Mouse (Mus musculus) intestine, embryonic 16.5 days (tissue): ENCODE data around the gene Cfap54. TPM values are rescaled to one million over a fixed set of nuclear protein-coding genes. Genes with fewer than 3 reads are reported as not detected.

Experiments used
- ATAC-seq: fragments of 200-750 bp; cut with Nextera tagmentation; 2 replicates; pipeline ENCODE4 v1.8.0; 2017; ENCODE audit warnings: moderate TSS enrichment, moderate library complexity
- H3K27ac ChIP-seq: fragments of 300-500 bp; sonication (generic); 2 replicates; pipeline ENCODE4 v1.5.1; 2014; ENCODE audit warnings: mild to moderate bottlenecking, low read length
- H3K27me3 ChIP-seq: fragments of 300-500 bp; sonication (generic); replicated peaks from 2 replicates; pipeline ENCODE4 v1.6.1; 2014; ENCODE audit warnings: low read length, control low read depth, mixed read lengths; ENCODE audit not compliant: control insufficient read depth, insufficient read depth
- H3K36me3 ChIP-seq: fragments of 300-500 bp; sonication (generic); 2 replicates; pipeline ENCODE4 v1.6.1; 2014; ENCODE audit warnings: low read length, control low read depth; ENCODE audit not compliant: control insufficient read depth, insufficient read depth
- H3K4me1 ChIP-seq: fragments of 300-500 bp; sonication (generic); 2 replicates; pipeline ENCODE4 v1.6.1; 2014; ENCODE audit warnings: low read length, control low read depth, mixed read lengths; ENCODE audit not compliant: control insufficient read depth, insufficient read depth
- H3K4me2 ChIP-seq: fragments of 300-500 bp; sonication (generic); 2 replicates; pipeline ENCODE4 v1.6.1; 2014; ENCODE audit warnings: low read depth, low read length, control low read depth
- H3K4me3 ChIP-seq: fragments of 300-500 bp; sonication (generic); 2 replicates; pipeline ENCODE4 v1.5.1; 2014; ENCODE audit warnings: mild to moderate bottlenecking, low read length
- H3K9ac ChIP-seq: fragments of 300-500 bp; sonication (generic); 2 replicates; pipeline ENCODE4 v1.6.1; 2014; ENCODE audit warnings: low read depth, low read length
- H3K9me3 ChIP-seq: fragments of 300-500 bp; sonication (generic); 2 replicates; pipeline ENCODE4 v1.6.1; 2016; ENCODE audit warnings: low read length, control low read depth; ENCODE audit not compliant: control insufficient read depth
- whole genome bisulfite sequencing: fragments of 180-500 bp; shearing (Covaris S2); extraction: QIAGEN DNeasy Blood & Tissue Kit; methylation state at CpG from one replicate; pipeline ENCODE4 v1.1.7; 2014; 5-methylcytosine and 5-hydroxymethylcytosine counted together
- polyA plus RNA-seq: library from polyadenylated mRNA; unstranded; fragments of >200 nt; fragmentation: Nextera tagmentation; extraction: Ambion mirVana; gene quantifications from 2 replicates; pipeline ENCODE4 v1.2.1, GENCODE M21; 2015

Gene Cfap54
- polyA plus RNA-seq, 1 experiment from 2014 or later: 0.09 TPM

DNA sequence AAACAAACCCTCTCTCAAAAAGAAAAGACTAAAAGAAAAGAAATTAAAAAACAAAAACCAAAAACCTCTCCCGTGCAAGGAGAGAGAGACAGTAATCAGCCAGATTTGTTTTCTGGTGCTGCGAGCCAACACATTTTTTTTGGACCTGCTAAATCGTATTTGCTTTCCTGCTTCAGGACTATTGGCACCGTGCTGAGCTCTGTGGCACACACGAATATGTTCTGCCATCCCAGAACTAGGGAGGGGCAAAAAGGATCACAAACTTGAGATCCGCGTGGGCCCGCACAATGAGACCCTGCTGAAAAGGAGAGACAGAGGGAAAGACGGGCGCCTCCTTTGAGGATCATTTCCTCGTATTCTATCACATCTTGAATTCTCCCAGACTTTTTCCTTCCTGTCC lies 22.3 kb upstream of the Cfap54 start:
- Histone ChIP-seq H3K36me3 (no peaks in the 10 kb centered on the region), H3K27ac (no peak overlapping the region), H3K4me2 (no peak overlapping the region), H3K9ac (no peak overlapping the region), H3K9me3 (no peaks in the 10 kb centered on the region), H3K27me3 (no peaks in the 10 kb centered on the region), H3K4me1 (no peaks in the 10 kb centered on the region), H3K4me3 (no peak overlapping the region)
- no peak for ATAC-seq
- 81% methylated on average over 11 of the region's 11 CpGs for WGBS

DNA sequence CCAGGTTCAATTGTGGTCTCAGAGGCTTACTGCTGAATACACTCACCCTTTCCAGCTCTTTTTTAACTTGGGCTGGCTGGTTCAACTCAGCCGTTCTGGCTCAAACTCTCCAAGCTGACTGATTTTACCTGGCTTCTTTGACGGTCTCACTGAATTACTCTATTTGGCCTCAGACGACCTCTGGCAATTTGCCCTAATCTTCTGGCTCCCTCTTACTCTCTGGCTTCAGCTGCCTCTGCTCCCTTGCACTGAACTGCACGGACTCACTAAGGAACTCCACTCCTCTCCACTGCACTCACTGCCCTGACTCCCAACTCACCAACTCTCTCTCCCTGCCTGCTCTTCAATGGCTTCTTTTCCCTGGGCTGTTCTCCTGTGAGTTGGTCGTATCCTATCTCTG lies 20.9 kb upstream of the Cfap54 start:
- H3K9me3 ChIP-seq: no peaks in the 10 kb centered on the region
- H3K9ac ChIP-seq: no peak overlapping the region
- H3K27ac ChIP-seq: no peak overlapping the region
- ATAC-seq: no peak
- no peak overlapping the region for H3K4me3 ChIP-seq
- no peaks in the 10 kb centered on the region for H3K36me3 ChIP-seq
- WGBS: 58% methylated on average over 5 of the region's 5 CpGs
- H3K4me1 ChIP-seq: no peaks in the 10 kb centered on the region
- H3K27me3 ChIP-seq: no peaks in the 10 kb centered on the region
- H3K4me2 ChIP-seq: no peak overlapping the region

DNA sequence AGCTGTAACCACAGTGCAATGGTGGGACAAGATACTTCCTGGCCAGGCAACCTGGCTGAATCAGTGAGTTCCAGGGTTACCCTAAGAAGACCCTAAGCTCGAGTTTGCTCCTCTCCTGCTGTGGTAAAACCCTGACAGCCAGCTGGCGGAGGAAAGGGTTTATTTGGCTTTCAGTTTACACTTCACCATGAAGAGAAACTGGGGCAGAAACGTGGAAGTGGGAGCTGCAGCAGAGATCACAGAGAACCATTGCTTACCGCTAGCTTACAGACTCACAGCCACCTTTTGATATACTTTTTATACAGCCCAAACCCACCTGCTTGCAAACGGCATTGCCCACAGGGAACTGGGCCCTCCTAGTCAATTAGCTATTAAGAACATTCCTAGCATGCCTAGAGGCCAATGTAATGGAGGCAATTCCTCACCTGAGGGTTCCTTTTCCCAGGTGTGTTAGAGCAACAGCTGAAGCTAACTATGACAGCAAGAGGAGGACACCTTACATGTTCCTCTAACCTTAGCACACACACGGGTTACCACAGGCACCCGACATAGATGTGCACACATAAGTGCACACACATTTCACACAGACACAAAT lies 16.9 kb upstream of the Cfap54 start:
- no peaks in the 10 kb centered on the region for H3K4me1 ChIP-seq
- ATAC-seq: no peak
- no peak overlapping the region for H3K9ac ChIP-seq
- no peak overlapping the region for H3K27ac ChIP-seq
- H3K36me3 ChIP-seq: no peaks in the 10 kb centered on the region
- H3K9me3 ChIP-seq: no peaks in the 10 kb centered on the region
- no peak overlapping the region for H3K4me2 ChIP-seq
- no peaks in the 10 kb centered on the region for H3K27me3 ChIP-seq
- H3K4me3 ChIP-seq: no peak overlapping the region
- WGBS: 55% methylated on average over 7 of the region's 7 CpGs

DNA sequence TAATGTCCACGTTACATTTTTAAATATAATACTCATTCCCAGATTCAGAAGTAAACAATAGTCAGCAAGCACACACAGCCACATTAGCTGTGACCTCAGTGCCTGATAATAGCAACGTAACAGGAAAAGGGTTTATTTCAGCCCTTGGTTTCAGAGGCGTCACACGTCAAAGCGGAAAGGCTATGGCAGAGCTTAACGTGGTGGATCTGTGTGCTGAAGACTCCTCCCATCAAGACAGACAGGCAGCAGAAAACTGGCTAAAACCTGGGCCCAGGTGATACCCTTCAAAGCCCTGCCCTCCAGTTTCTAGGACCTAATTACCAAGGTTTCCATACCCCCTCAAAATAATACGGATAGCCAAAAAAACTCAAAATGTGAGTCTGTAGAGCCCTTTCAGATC lies 16.0 kb upstream of the Cfap54 start:
- Histone ChIP-seq H3K36me3 (no peaks in the 10 kb centered on the region), H3K27ac (no peak overlapping the region), H3K4me3 (no peak overlapping the region), H3K27me3 (no peaks in the 10 kb centered on the region), H3K9ac (no peak overlapping the region), H3K9me3 (no peaks in the 10 kb centered on the region), H3K4me1 (no peaks in the 10 kb centered on the region), H3K4me2 (no peak overlapping the region)
- WGBS: 93% methylated on average over 7 of the region's 7 CpGs
- ATAC-seq: no peak

DNA sequence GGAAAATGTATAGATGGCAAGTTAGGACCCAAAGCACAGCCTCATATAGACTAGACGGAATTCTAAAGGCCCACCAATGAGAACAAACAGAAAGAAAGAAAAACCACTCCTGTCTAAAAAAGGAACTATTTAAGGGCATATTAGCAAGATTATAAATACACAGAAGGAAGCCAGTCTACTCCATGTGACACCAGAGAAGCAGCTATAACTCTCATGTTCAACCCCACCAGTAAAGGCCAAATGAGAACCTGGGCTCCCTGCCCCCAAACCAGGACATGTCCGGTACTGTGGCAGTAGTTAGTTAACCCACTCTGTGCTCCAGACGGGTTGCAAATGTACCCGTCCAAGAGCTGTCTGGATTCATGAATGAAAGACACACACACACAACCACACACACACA lies 14.4 kb upstream of the Cfap54 start:
- Histone ChIP-seq H3K4me3 (no peak overlapping the region), H3K36me3 (no peaks in the 10 kb centered on the region), H3K27ac (no peak overlapping the region), H3K27me3 (no peaks in the 10 kb centered on the region), H3K9ac (no peak overlapping the region), H3K4me2 (no peak overlapping the region), H3K9me3 (no peaks in the 10 kb centered on the region), H3K4me1 (no peaks in the 10 kb centered on the region)
- no peak for ATAC-seq
- WGBS: 79% methylated on average over 4 of the region's 4 CpGs

DNA sequence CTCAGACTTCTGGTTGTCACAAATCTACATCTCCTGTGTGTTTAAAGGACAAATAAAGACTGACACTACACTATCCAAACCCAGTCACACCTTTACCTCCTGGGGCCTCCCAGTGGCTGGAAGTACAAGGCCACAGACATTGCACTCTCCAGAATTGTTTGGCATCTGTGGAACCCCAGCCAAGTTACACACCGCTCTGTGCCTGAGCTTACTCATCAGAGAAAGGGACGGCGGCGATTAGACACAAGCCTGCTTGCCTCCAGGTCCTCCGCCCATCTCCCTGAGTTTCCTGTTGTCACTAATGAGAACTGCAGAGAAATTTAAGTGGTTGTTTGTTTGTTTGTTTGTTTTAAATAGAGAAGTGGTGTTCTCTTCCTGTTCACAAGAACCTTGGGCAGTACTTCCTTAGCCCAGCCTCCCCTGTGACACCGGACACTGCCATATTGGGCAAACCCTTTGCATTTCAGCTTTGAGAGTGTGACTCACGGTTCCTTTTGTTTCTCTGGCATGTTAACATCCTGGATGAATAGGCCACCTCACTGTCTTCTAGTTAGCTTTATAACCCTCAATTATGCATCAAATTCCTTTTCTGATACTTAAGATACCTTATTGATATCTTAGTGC lies 13.7 kb upstream of the Cfap54 start:
- Histone ChIP-seq H3K9me3 (no peaks in the 10 kb centered on the region), H3K4me2 (no peak overlapping the region), H3K27me3 (no peaks in the 10 kb centered on the region), H3K4me1 (no peaks in the 10 kb centered on the region), H3K27ac (no peak overlapping the region), H3K9ac (no peak overlapping the region), H3K4me3 (no peak overlapping the region), H3K36me3 (no peaks in the 10 kb centered on the region)
- 77% methylated on average over 7 of the region's 7 CpGs for WGBS
- no peak for ATAC-seq

DNA sequence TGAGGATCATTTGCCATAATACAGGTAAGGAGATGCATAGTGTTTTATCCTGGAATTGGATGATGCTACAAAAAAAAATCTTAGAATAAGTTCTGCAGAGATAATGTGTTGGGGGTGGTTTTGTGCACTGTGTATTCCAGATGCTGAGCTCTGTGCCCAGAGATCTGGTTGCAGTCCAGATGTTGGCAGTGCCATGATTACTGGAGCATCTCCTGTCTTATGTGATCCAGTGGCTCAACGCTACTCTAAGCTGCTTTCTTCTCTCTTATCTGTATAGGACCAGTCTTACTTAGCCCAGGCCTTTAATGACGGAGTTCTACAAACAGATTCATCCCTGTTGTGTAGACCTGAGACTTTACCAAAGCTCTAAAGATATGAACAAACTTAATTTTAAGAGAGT lies 10.5 kb upstream of the Cfap54 start:
- Histone ChIP-seq H3K4me2 (no peak overlapping the region), H3K27ac (no peak overlapping the region), H3K27me3 (no peaks in the 10 kb centered on the region), H3K4me3 (no peak overlapping the region), H3K9ac (no peak overlapping the region), H3K9me3 (no peaks in the 10 kb centered on the region), H3K4me1 (no peaks in the 10 kb centered on the region), H3K36me3 (no peaks in the 10 kb centered on the region)
- no peak for ATAC-seq
- WGBS: 91% methylated on average over 2 of the region's 2 CpGs

DNA sequence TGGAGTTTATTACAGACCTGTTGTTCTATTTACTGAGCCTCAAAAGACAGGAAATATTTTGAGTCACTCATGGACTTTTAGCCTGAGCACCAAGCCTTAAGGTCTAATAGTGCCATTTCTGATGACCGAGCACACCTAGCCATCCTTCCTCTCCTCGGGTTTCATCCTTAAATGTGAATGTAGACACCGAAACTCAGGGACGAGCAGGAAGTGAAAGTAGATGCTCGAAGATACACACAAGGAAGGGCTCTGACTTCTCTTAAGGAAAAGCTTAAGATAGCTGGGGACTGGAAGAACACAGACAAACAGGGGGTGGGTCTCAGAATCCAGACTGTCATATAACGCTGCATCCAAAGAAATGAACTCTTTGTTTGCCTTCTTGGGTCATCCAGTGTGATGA lies 8.8 kb upstream of the Cfap54 start:
- no peak for ATAC-seq
- no peaks in the 10 kb centered on the region for H3K27me3 ChIP-seq

DNA sequence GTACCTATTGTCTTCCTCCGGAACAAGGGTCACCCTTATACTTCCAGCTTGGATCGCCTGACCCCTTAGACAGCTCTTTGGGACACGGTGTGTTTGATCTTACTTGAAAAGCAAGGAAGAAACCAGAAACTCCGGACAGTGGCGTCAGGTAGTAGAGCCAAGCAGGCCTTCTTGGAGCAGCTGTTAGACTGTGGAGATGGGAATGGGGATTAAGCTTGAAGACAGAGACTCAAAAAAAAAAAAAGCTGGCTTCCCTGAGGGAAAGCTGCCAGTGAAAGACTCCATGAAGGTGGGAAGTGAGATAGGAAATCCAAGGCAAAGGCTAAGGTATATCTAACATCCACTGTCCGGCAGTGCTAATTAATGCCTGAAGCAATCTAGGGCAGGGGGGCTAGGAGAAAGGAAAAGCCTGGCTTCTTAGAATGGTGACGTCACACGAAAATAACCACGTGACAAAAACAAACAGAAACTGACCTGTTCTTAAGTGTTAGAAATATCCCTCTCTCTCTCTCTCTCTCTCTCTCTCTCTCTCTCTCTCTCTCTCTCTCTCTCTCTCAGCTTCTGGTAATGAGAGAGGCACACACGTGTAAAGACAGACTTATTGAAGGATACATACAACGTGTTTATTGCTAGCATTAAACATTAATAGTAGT lies 7.1 kb upstream of the Cfap54 start:
- no peak overlapping the region for H3K4me3 ChIP-seq
- no peak overlapping the region for H3K27ac ChIP-seq
- 71% methylated on average over 11 of the region's 11 CpGs for WGBS
- no peaks in the 10 kb centered on the region for H3K36me3 ChIP-seq
- no peak overlapping the region for H3K4me2 ChIP-seq
- no peak for ATAC-seq
- no peaks in the 10 kb centered on the region for H3K27me3 ChIP-seq
- no peak overlapping the region for H3K9ac ChIP-seq
- H3K9me3 ChIP-seq: no peaks in the 10 kb centered on the region
- no peaks in the 10 kb centered on the region for H3K4me1 ChIP-seq

More for the DNA sequence above, 8.8 kb upstream of the Cfap54 start:
- Histone ChIP-seq H3K4me3 (no peak overlapping the region), H3K9me3 (no peaks in the 10 kb centered on the region), H3K4me1 (no peaks in the 10 kb centered on the region), H3K4me2 (no peak overlapping the region), H3K36me3 (no peaks in the 10 kb centered on the region), H3K27ac (no peak overlapping the region), H3K9ac (no peak overlapping the region)
- WGBS: 70% methylated on average over 6 of the region's 6 CpGs
